Mouse (Mus musculus) limb, embryonic 13.5 days (tissue): ENCODE measurements around the gene Sept1. TPM values are rescaled to one million over a fixed set of nuclear protein-coding genes. Genes with fewer than 3 reads are reported as not detected.
"Not testable (repeated sequence)": the region's sequence is repeated elsewhere in the genome, so short reads cannot be mapped to it uniquely, and the experiment has no call there.

Experiments used
- ATAC-seq: fragments of 200-750 bp; cut with Nextera tagmentation; 2 replicates; pipeline ENCODE4 v1.8.0; 2017; ENCODE audit warnings: low read depth, moderate number of reproducible peaks, moderate TSS enrichment; ENCODE audit not compliant: low FRiP score
- H3K27ac ChIP-seq: fragments of 300-500 bp; sonication (generic); 2 replicates; pipeline ENCODE4 v1.5.1; 2015; ENCODE audit warnings: inconsistent platforms, mild to moderate bottlenecking, moderate library complexity
- H3K27me3 ChIP-seq: fragments of 300-500 bp; sonication (generic); 2 replicates; pipeline ENCODE4 v1.6.1; 2015; ENCODE audit warnings: mild to moderate bottlenecking, inconsistent platforms
- H3K36me3 ChIP-seq: fragments of 300-500 bp; sonication (generic); 2 replicates; pipeline ENCODE4 v1.6.1; 2015; ENCODE audit warnings: inconsistent platforms, mild to moderate bottlenecking, moderate library complexity
- H3K4me1 ChIP-seq: fragments of 300-500 bp; sonication (generic); 2 replicates; pipeline ENCODE4 v1.6.1; 2015; ENCODE audit warnings: inconsistent platforms
- H3K4me2 ChIP-seq: fragments of 300-500 bp; sonication (generic); replicated peaks from 2 replicates; pipeline ENCODE4 v1.6.1; 2015; ENCODE audit warnings: inconsistent platforms, mild to moderate bottlenecking, moderate library complexity
- H3K4me3 ChIP-seq: fragments of 300-500 bp; sonication (generic); 2 replicates; pipeline ENCODE4 v1.5.1; 2015; ENCODE audit warnings: moderate library complexity, mild to moderate bottlenecking, inconsistent platforms
- H3K9ac ChIP-seq: fragments of 300-500 bp; sonication (generic); 2 replicates; pipeline ENCODE4 v1.6.1; 2015; ENCODE audit warnings: mild to moderate bottlenecking, inconsistent platforms
- H3K9me3 ChIP-seq: fragments of 300-500 bp; sonication (generic); 2 replicates; pipeline ENCODE4 v1.6.1; 2016; ENCODE audit warnings: inconsistent platforms
- WGBS: fragments of 180-500 bp; shearing (Covaris S2); methylation state at CpG from one replicate; pipeline ENCODE4 v1.1.7; 2015; 5-methylcytosine and 5-hydroxymethylcytosine counted together
- polyA plus RNA-seq: library from polyadenylated mRNA; unstranded; fragments of >200 nt; fragmentation: Nextera tagmentation; extraction: Ambion mirVana; gene quantifications from 2 replicates; pipeline ENCODE4 v1.2.1, GENCODE M21; 2015

Gene Sept1
- polyA plus RNA-seq, 1 experiment from 2014 or later: 23.5 TPM

DNA sequence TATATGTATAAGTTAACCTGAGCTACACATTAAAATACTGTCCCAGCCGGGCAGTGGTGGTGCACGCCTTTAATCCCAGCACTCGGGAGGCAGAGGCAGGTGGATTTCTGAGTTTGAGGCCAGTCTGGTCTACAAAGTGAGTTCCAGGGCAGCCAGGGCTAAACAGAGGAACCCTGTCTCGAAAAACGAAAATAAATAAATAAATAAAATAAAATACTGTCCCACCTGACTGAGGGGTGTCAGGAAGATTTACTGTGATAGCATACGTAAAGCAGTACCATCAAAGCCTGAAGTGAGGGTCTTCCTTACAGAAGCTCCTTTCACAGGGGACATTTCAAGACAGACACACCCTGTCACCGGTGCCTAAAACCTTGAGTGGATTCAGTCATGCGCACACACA lies 17.6 kb upstream of the Sept1 start:
- H3K4me3 ChIP-seq, H3K27me3 ChIP-seq, H3K27ac ChIP-seq, H3K4me2 ChIP-seq, ATAC-seq, H3K9ac ChIP-seq, H3K9me3 ChIP-seq: not testable (repeated sequence)
- H3K4me1 ChIP-seq: peaks cover 26% of the 10 kb centered on the region
- peaks cover 55% of the 10 kb centered on the region for H3K36me3 ChIP-seq
- WGBS: 92% methylated on average over 8 of the region's 8 CpGs

DNA sequence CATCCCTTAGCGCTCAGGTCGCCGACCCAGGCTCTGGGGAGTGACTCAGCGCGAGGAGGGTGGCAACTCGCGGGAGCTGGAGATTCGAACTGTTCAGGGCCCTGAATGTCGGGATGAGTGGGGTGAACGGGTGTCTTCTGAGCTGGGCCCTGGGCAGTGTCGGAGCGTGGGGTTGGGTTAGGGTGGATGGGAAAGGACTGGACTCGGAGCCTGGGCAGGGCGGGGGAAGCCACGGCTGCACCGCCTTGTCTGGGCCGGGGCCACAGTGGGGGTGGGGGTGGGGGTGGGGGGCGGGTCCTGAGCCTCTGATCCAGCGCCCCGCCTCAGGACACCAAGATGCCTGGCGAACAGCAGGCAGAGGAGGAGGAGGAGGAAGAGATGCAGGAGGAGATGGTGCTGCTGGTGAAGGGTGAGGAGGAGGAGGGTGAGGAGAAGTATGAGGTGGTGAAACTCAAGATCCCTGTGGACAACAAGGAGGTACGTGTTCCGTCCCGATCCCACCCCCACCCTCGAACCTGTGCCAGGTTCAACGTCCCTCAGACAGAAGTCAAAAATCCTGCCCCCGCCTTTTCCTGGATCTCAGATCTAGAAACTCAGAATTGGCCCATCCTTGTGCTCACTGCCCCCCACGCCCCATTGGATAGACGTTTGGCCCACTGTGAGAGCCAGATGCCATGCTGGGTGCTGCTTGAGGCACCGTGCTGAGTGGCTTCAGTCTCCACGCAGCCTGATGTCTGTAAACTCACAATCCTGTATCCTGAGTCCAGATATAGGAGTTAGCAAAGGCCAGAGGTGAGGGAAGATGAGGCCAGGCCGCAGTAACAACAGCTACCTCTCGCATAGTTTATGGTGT lies 12.0 kb upstream of the Sept1 start:
- Histone ChIP-seq H3K4me1 (peaks cover 27% of the 10 kb centered on the region), H3K27ac (peak overlapping the region; percentile 93), H3K27me3 (no peaks in the 10 kb centered on the region), H3K9ac (peak overlapping the region; percentile 97), H3K36me3 (peaks cover 38% of the 10 kb centered on the region), H3K4me2 (peak overlapping the region; percentile 79), H3K4me3 (peak overlapping the region; percentile 92), H3K9me3 (peaks cover 2% of the 10 kb centered on the region; the same call in 1 of the 2 replicates)
- peak; percentile 78 for ATAC-seq
- WGBS: 10% methylated on average over 30 of the region's 33 CpGs

DNA sequence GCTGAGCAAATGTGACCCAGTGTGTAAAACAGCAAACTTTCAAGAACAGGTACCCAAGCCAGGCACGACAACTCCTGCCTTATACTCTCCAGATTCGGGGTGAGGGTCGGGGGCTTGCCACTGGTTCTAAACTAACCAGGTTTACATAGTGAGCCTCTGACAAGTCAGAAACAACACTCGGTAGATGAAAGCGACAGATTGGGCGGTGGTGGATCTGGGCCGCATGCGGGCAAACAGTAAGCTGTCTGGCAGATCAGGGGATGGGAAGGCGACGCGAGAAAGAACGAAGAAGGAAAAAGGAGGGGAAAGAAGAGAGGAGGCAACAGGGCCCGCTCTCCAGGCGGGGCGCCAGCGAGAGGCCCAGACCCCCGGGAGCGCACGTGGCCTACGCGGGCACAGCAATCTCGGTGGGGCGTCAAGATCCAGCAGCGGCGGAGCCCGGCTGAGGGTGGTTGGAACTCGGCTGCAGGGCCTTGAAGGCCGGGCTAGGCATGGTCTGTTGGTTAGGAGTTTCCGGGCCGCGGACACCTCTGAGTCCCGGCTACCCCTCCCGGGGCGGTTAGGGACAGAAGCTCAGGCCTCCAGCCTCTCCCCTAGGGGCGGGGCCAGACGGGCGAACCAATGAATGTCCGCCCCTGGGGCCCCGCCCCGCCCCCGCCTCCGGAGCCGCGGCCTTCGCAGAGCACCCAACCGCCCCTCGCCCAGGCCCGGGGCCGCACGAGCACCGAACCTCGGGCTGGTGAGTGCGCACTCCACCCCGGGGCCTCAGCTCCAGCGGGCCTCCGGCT lies 11.1 kb upstream of the Sept1 start, which contains the start of gene Zfp771:
TSS of gene Zfp771 (plus strand) at position 405 of the 788 bp plus-strand sequence.
- H3K9me3 ChIP-seq: peaks cover 2% of the 10 kb centered on the region; the same call in 1 of the 2 replicates
- no peaks in the 10 kb centered on the region for H3K27me3 ChIP-seq
- peak; percentile 97 for ATAC-seq
- peaks cover 27% of the 10 kb centered on the region for H3K4me1 ChIP-seq
- H3K9ac ChIP-seq: peak within 1 kb of the TSS; percentile 97
- peaks cover 38% of the 10 kb centered on the region for H3K36me3 ChIP-seq
- peak within 1 kb of the TSS; percentile 79 for H3K4me2 ChIP-seq
- WGBS: under 1% methylated on average over 54 of the region's 56 CpGs
- H3K4me3 ChIP-seq: peak within 1 kb of the TSS; percentile 92
- H3K27ac ChIP-seq: peak within 1 kb of the TSS; percentile 93

DNA sequence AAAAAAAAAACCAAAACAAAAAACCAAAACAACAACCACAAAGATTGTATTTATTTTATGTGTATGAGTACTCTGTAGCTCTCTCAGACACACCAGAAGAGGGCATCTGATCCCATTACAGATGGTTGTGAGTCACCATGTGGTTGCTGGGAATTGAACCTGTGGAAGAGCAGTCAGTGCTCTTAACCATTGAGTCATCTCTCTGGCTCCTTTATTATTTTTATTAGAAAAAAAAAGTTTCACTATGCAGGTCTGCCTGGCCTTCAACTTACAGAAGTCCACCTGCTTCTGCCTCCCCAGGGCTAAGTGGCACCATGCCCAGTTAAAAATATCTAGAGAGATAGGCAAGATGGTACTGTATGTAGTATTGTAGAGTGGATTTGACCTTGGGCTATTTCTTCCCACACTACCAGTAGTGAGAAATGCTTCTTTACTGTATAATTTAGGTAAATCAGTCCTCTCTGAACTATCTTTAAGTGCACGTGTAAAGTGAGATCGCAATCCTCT lies 10.5 kb upstream of the Sept1 start:
- Histone ChIP-seq H3K27me3 (no peaks in the 10 kb centered on the region), H3K4me1 (peaks cover 27% of the 10 kb centered on the region), H3K9ac (peak overlapping the region; percentile 97), H3K27ac (peak overlapping the region; percentile 93), H3K9me3 (peaks cover 2% of the 10 kb centered on the region; the same call in 1 of the 2 replicates), H3K4me3 (peak overlapping the region; percentile 92), H3K36me3 (peaks cover 44% of the 10 kb centered on the region), H3K4me2 (peak overlapping the region; percentile 79)
- 30% methylated on average over 2 of the region's 2 CpGs for WGBS
- no peak for ATAC-seq

DNA sequence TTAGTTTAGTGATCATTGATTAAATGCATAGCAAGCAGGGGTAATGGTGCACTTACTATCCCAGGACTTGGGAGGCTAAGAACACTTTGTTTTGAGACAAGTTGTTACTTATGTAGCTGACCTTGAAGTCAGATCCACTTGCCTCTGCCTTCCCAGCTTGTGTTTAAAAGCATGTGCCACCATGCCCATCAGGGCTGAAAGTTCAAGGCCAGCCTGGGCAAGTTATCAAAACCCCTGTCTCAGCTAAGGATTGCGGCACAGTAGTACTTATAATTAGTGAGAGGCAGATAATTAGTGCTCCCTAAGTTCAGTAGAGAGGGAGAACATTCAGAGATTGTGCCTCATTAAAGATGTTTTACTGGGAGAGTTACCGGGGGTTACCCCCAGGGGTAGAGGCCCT lies 1.8 kb upstream of the Sept1 start:
- H3K4me3 ChIP-seq: peak overlapping the region; percentile 92
- H3K4me2 ChIP-seq: peak overlapping the region; percentile 79
- 0 out of 2 replicates have a peak overlapping the region, but pooled peaks have one; percentile 35 for H3K9ac ChIP-seq
- H3K27me3 ChIP-seq: no peaks in the 10 kb centered on the region
- peaks cover 34% of the 10 kb centered on the region for H3K4me1 ChIP-seq
- 73% methylated on average over 2 of the region's 2 CpGs for WGBS
- no peak for ATAC-seq
- no peak overlapping the region for H3K27ac ChIP-seq
- peaks cover 67% of the 10 kb centered on the region for H3K36me3 ChIP-seq
- no peaks in the 10 kb centered on the region for H3K9me3 ChIP-seq

DNA sequence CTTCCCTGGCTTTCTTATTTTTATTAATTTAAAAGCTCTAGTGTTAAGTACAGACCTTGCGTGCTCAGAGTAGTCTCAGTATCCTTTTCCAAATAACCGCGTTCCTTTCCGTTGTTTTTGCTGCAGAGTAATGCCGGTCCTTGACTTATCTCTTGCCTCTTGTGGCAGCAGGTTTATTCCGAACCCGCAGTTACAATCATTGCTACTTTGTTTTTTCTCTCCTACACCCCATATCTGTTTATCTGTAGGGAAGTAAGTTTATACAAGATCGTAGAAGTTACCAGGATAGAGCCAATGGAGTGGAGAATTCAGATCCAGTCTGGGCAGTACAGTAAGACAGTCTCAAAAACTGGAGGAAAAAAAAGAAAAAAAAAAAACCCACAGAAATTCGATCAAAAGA lies 835 bp upstream of the Sept1 start:
- Histone ChIP-seq H3K9me3 (no peaks in the 10 kb centered on the region), H3K4me1 (peaks cover 36% of the 10 kb centered on the region), H3K4me2 (peak overlapping the region; percentile 79), H3K9ac (peak overlapping the region; percentile 97), H3K27me3 (no peaks in the 10 kb centered on the region), H3K36me3 (peaks cover 67% of the 10 kb centered on the region), H3K4me3 (peak overlapping the region; percentile 92), H3K27ac (peak overlapping the region; percentile 97)
- no peak for ATAC-seq
- WGBS: 8% methylated on average over 9 of the region's 9 CpGs

DNA sequence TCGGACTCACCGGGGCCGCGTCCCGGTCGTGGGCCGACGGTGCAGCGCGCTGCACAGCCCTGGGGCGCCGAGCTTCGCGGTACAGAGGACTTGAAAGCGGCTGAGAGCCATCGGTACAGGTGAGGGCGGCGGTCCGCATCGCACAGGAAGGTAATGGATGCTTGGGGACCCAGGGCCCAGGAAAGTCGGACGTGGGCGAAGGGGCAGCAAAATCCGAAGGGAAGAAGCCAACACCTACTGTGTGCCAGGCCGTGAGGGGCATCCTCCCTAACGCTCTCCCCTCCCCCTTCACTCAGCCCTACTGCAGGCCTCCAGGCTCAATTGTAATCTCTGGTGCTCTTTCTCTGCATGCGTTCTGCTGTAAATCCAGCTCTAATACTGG lies 429 bp upstream of the Sept1 start:
- peak; percentile 17; the same call in 1 of the 2 replicates for ATAC-seq
- Histone ChIP-seq H3K9ac (peak overlapping the region; percentile 97), H3K27ac (peak overlapping the region; percentile 97), H3K4me2 (peak overlapping the region; percentile 79), H3K27me3 (no peaks in the 10 kb centered on the region), H3K9me3 (no peaks in the 10 kb centered on the region), H3K36me3 (peaks cover 64% of the 10 kb centered on the region), H3K4me1 (peaks cover 36% of the 10 kb centered on the region), H3K4me3 (peak overlapping the region; percentile 92)
- under 1% methylated on average over 27 of the region's 27 CpGs for WGBS

DNA sequence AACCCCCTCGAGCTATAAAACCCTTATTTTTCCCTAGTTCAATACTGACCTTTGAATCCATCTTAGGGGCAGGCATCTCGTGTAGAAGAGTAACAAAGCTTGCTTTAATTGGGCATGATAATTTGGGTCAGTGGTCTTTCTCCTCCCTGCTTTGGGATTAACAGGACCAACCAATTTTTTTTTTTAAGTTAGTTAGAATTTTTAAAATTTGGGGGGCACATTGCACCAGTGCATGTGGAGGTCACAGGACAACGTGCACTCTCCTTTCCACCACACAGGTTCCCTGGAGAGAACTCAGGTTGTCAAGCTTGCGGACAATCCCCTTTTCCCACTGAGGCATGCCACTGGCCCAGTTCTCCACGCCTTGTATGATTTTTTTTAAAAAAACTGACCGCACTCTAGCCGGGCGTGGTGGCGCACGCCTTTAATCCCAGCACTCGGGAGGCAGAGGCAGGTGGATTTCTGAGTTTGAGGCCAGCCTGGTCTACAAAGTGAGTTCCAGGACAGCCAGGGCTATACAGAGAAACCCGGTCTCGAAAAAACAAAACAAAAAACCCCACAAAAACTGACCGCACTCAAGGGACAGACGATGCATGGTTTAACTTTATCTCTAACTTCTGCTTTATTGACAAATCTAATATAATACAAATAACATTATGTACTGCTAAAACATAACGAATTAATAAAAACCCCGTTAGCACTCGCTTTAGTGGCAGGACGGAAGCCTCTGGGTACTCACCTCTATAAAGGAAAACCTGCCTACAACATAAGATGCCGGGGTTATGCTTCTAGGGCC lies 906 bp downstream of the Sept1 start:
- Histone ChIP-seq H3K9ac (peak overlapping the region; percentile 97), H3K4me2 (peak overlapping the region; percentile 79), H3K27ac (peak overlapping the region; percentile 97), H3K4me1 (peaks cover 36% of the 10 kb centered on the region), H3K4me3 (peak overlapping the region; percentile 92), H3K27me3 (no peaks in the 10 kb centered on the region), H3K9me3 (no peaks in the 10 kb centered on the region), H3K36me3 (peaks cover 51% of the 10 kb centered on the region)
- ATAC-seq: no peak
- WGBS: 9% methylated on average over 20 of the region's 20 CpGs

DNA sequence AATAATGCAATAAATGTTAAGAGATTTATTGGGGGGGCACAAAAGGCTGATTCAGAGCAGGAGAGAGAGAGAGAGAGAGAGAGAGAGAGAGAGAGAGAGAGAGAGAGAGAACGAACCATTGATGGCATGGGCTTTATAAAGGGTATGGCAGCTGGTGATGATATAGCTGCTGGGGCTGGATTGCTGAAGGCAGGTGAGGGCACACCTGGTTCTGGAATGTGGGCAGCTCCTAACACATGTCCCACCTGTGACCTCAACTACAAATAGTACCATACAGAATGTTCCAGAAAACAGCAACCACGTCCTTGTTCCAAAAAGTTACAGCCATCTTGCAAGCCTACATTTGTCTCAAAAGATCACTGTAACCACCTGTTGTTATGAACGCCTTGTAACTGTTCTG lies 1.6 kb downstream of the Sept1 start:
- 69% methylated on average over 3 of the region's 3 CpGs for WGBS

DNA sequence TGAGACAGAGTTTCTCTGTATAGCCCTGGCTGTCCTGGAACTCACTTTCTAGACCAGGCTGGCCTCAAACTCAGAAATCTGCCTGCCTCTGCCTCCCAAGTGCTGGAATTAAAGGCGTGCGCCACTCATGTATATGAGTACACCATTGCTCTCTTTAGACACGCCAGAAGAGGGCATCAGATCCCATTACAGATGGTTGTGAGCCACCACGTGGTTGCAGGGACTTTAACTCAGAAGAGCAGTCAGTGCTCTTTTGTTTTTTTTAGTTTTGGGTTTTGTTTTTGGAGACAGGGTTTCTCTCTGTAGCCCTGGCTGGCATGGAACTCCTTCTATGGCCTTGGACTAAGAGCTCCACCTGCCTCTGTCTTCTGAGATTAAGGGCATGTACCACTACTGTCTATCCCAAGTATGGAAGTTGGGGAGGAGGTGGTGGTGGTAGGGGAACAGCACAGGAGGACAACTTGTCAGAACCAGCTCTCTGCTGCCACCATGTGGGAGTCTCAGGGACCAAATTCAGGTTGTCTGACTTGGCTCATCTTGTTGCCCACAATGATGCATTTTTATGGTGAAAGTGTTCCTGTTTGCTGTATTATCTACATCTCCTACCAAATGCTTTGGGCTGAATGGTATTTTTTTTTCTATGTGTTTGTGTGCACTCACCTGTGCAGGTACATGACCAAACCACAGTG lies 4.2 kb downstream of the Sept1 start:
- Histone ChIP-seq H3K27me3 (no peaks in the 10 kb centered on the region), H3K9me3 (no peaks in the 10 kb centered on the region), H3K9ac (no peak overlapping the region), H3K4me1 (peaks cover 23% of the 10 kb centered on the region), H3K4me2 (no peak overlapping the region), H3K4me3 (no peak overlapping the region), H3K36me3 (peaks cover 30% of the 10 kb centered on the region), H3K27ac (no peak overlapping the region)
- 69% methylated on average over 4 of the region's 4 CpGs for WGBS
- no peak for ATAC-seq

More for the DNA sequence above, 1.6 kb downstream of the Sept1 start:
- ATAC-seq: no peak
- peak overlapping the region; percentile 79 for H3K4me2 ChIP-seq
- H3K36me3 ChIP-seq: peaks cover 44% of the 10 kb centered on the region
- no peaks in the 10 kb centered on the region for H3K27me3 ChIP-seq
- H3K9ac ChIP-seq: peak overlapping the region; percentile 97
- H3K27ac ChIP-seq: no peak overlapping the region
- no peaks in the 10 kb centered on the region for H3K9me3 ChIP-seq
- H3K4me3 ChIP-seq: peak overlapping the region; percentile 92
- H3K4me1 ChIP-seq: peaks cover 36% of the 10 kb centered on the region
